ENCODE assay signal across 11 mouse cellular contexts in genomic region chr14:28165621-28166211, GRCm38 (mm10).
A peak's percentile ranks its signal among the peaks of the same experiment; 100 is the strongest.
DNase-seq lines count a peak whose midpoint lies in the region; ATAC-seq and TF ChIP-seq lines count a peak whose summit lies in the region.
"Had no signal": no experiment of that assay in that cellular context is flagged by ENCODE, and none has a peak within 500 bp of the region (broad histone marks: within the 10 kb centered on the region; RNA-seq: fewer than 3 reads in every experiment).

No protein-coding gene starts in this region.

- H3K9ac ChIP-seq in kidney, embryonic 16.5 days (replicated peaks; ENCODE audit: low read length): no peak overlapping the region
- no peak overlapping the region for H3K9ac ChIP-seq in embryonic facial prominence, embryonic 11.5 days (replicated peaks; ENCODE audit: low read length)
- H3K9ac ChIP-seq in hindbrain, embryonic 15.5 days: no peak overlapping the region
- no peak overlapping the region for H3K9ac ChIP-seq in midbrain, postnatal 0 days (replicated peaks; ENCODE audit: low read length, poor library complexity, severe bottlenecking)
- H3K9ac ChIP-seq: heart, embryonic 15.5 days had no signal

- no peak overlapping the region for H3K4me3 ChIP-seq in kidney, embryonic 16.5 days (ENCODE audit: low read length)
- H3K4me3 ChIP-seq in embryonic facial prominence, embryonic 11.5 days (ENCODE audit: low read depth, low read length): no peak overlapping the region
- no peak overlapping the region for H3K4me3 ChIP-seq in hindbrain, embryonic 15.5 days
- no peak overlapping the region for H3K4me3 ChIP-seq in midbrain, postnatal 0 days (ENCODE audit: low read depth, low read length)
- H3K4me3 ChIP-seq: heart, embryonic 15.5 days; myocyte had no signal

- no peak overlapping the region for H3K4me2 ChIP-seq in kidney, embryonic 16.5 days (replicated peaks; ENCODE audit: low read depth, low read length)
- no peak overlapping the region for H3K4me2 ChIP-seq in embryonic facial prominence, embryonic 11.5 days (ENCODE audit: low read depth, low read length)
- H3K4me2 ChIP-seq in hindbrain, embryonic 15.5 days: no peak overlapping the region
- no peak overlapping the region for H3K4me2 ChIP-seq in midbrain, postnatal 0 days (ENCODE audit: low read depth, low read length, poor library complexity, severe bottlenecking)
- H3K4me2 ChIP-seq: heart, embryonic 15.5 days had no signal

- H3K36me3 ChIP-seq in kidney, embryonic 16.5 days (ENCODE audit: insufficient read depth, low read length): no peaks in the 10 kb centered on the region
- H3K36me3 ChIP-seq in embryonic facial prominence, embryonic 11.5 days (replicated peaks; ENCODE audit: control insufficient read depth, insufficient read depth, low read depth, low read length): no peaks in the 10 kb centered on the region
- no peaks in the 10 kb centered on the region for H3K36me3 ChIP-seq in hindbrain, embryonic 15.5 days
- no peaks in the 10 kb centered on the region for H3K36me3 ChIP-seq in midbrain, postnatal 0 days (ENCODE audit: insufficient read depth, low read length)
- H3K36me3 ChIP-seq: heart, embryonic 15.5 days had no signal

- peak overlapping the region; percentile 39 for H3K27ac ChIP-seq in kidney, embryonic 16.5 days (ENCODE audit: low read length)
- peak overlapping the region; percentile 48; the same call in 1 of the 2 replicates for H3K27ac ChIP-seq in embryonic facial prominence, embryonic 11.5 days (replicated peaks; ENCODE audit: low read depth, low read length)
- peak overlapping the region; percentile 59; the same call in 1 of the 2 replicates for H3K27ac ChIP-seq in hindbrain, embryonic 15.5 days (replicated peaks)
- peak overlapping the region; percentile 18; the same call in 1 of the 2 replicates for H3K27ac ChIP-seq in midbrain, postnatal 0 days (ENCODE audit: low read depth, low read length)
- H3K27ac ChIP-seq: heart, embryonic 15.5 days had no signal

- WGBS in kidney, embryonic 16.5 days: 52% methylated on average over 5 of the region's 5 CpGs
- 28% methylated on average over 5 of the region's 5 CpGs for WGBS in embryonic facial prominence, embryonic 11.5 days
- WGBS in hindbrain, embryonic 15.5 days: 64% methylated on average over 5 of the region's 5 CpGs
- 55% methylated on average over 5 of the region's 5 CpGs for WGBS in midbrain, postnatal 0 days

- peak; percentile 34; the same call in 1 of the 2 replicates for TF ChIP-seq CTCF in midbrain, postnatal 0 days (IDR thresholded peaks at IDR 0.05)

- no peaks in the 10 kb centered on the region for H3K27me3 ChIP-seq in kidney, embryonic 16.5 days (ENCODE audit: insufficient read depth, low read length)
- no peaks in the 10 kb centered on the region for H3K27me3 ChIP-seq in embryonic facial prominence, embryonic 11.5 days (ENCODE audit: control insufficient read depth, insufficient read depth, low read length)
- H3K27me3 ChIP-seq in hindbrain, embryonic 15.5 days: no peaks in the 10 kb centered on the region
- no peaks in the 10 kb centered on the region for H3K27me3 ChIP-seq in midbrain, postnatal 0 days (ENCODE audit: insufficient read depth, low read length)
- H3K27me3 ChIP-seq: heart, embryonic 15.5 days had no signal

- no peaks in the 10 kb centered on the region for H3K9me3 ChIP-seq in kidney, embryonic 16.5 days (ENCODE audit: low read length)
- no peaks in the 10 kb centered on the region for H3K9me3 ChIP-seq in embryonic facial prominence, embryonic 11.5 days (replicated peaks; ENCODE audit: control insufficient read depth, low read length)
- H3K9me3 ChIP-seq in hindbrain, embryonic 15.5 days: no peaks in the 10 kb centered on the region
- no peaks in the 10 kb centered on the region for H3K9me3 ChIP-seq in midbrain, postnatal 0 days (ENCODE audit: low read length)
- H3K9me3 ChIP-seq: heart, embryonic 15.5 days had no signal

- ATAC-seq in kidney, embryonic 16.5 days (ENCODE audit: low FRiP score, low TSS enrichment): no peak
- ATAC-seq in embryonic facial prominence, embryonic 11.5 days (replicated peaks; ENCODE audit: insufficient number of reproducible peaks, low FRiP score, low TSS enrichment, low read depth): 0 out of 2 replicates have a peak, but pooled peaks have one; percentile 48
- ATAC-seq in hindbrain, embryonic 15.5 days (ENCODE audit: low FRiP score, low read depth): no peak
- ATAC-seq in midbrain, postnatal 0 days (ENCODE audit: low FRiP score): no peak
- no peak for ATAC-seq in granulocyte monocyte progenitor cell, adult 5-6 weeks (replicated peaks; ENCODE audit: poor library complexity, severe bottlenecking)

- DNase-seq in kidney, postnatal 25 days: no peak
- DNase-seq in embryonic facial prominence, embryonic 11.5 days (ENCODE audit: low spot score): peak; percentile 72
- DNase-seq in midbrain, postnatal 0 days (ENCODE audit: low spot score): no peak
- DNase-seq in gastrocnemius, postnatal 4 days (ENCODE audit: low spot score in 2 of 2): no peak
- DNase-seq in spleen, postnatal 14 days (ENCODE audit: low spot score in 2 of 2): no peak
- DNase-seq: spleen, adult 18-20 months had no signal

- H3K4me1 ChIP-seq in kidney, embryonic 16.5 days (ENCODE audit: insufficient read depth, low read length): peaks cover 7% of the 10 kb centered on the region; the same call in 1 of the 2 replicates
- H3K4me1 ChIP-seq in embryonic facial prominence, embryonic 11.5 days (ENCODE audit: control insufficient read depth, insufficient read depth, low read length): no peaks in the 10 kb centered on the region; the same call in 1 of the 2 replicates
- H3K4me1 ChIP-seq in hindbrain, embryonic 15.5 days (replicated peaks): peaks cover 23% of the 10 kb centered on the region
- H3K4me1 ChIP-seq in midbrain, postnatal 0 days (ENCODE audit: insufficient read depth, low read length): 0 out of 2 replicates have a peak, but pooled peaks cover 7% of the 10 kb centered on the region
